In genomic region chr10:17202556-17203415, GRCm38 (mm10) we compare ENCODE assay signal across 10 mouse cellular contexts.
DNase-seq lines count a peak whose midpoint lies in the region; ATAC-seq and TF ChIP-seq lines count a peak whose summit lies in the region.
"Had no signal": no experiment of that assay in that cellular context is flagged by ENCODE, and none has a peak within 500 bp of the region (broad histone marks: within the 10 kb centered on the region; RNA-seq: fewer than 3 reads in every experiment).

No protein-coding gene starts in this region.

- no peak overlapping the region for H3K9ac ChIP-seq in midbrain, embryonic 14.5 days (replicated peaks; ENCODE audit: low read length)
- H3K9ac ChIP-seq: embryonic facial prominence, embryonic 13.5 days had no signal

- no peak overlapping the region for H3K4me2 ChIP-seq in midbrain, embryonic 14.5 days (ENCODE audit: low read length)
- H3K4me2 ChIP-seq: embryonic facial prominence, embryonic 13.5 days had no signal

- ATAC-seq in midbrain, embryonic 14.5 days (ENCODE audit: low FRiP score, low TSS enrichment): peak; percentile 75; the same call in 1 of the 2 replicates

- no peaks in the 10 kb centered on the region for H3K36me3 ChIP-seq in hindbrain, embryonic 10.5 days
- no peaks in the 10 kb centered on the region for H3K36me3 ChIP-seq in midbrain, embryonic 14.5 days (ENCODE audit: control insufficient read depth, insufficient read depth, low read length)
- H3K36me3 ChIP-seq: embryonic facial prominence, embryonic 13.5 days had no signal

- no peak overlapping the region for H3K4me3 ChIP-seq in hindbrain, embryonic 10.5 days
- no peak overlapping the region for H3K4me3 ChIP-seq in midbrain, embryonic 14.5 days (replicated peaks; ENCODE audit: low read depth, low read length)
- H3K4me3 ChIP-seq in left cerebral cortex, adult 2 months: no peak overlapping the region
- H3K4me3 ChIP-seq: embryonic facial prominence, embryonic 13.5 days had no signal

- intact Hi-C loops in left cerebral cortex, adult 2 months (cut with DNase I): no loop called here

- 8% methylated on average over 4 of the region's 4 CpGs for WGBS in hindbrain, embryonic 10.5 days
- WGBS in midbrain, embryonic 14.5 days: 2% methylated on average over 4 of the region's 4 CpGs

- H3K4me1 ChIP-seq in hindbrain, embryonic 10.5 days (replicated peaks): peaks cover 25% of the 10 kb centered on the region
- H3K4me1 ChIP-seq in midbrain, embryonic 14.5 days (ENCODE audit: control insufficient read depth, insufficient read depth, low read length): peaks cover 4% of the 10 kb centered on the region; the same call in 1 of the 2 replicates
- H3K4me1 ChIP-seq: embryonic facial prominence, embryonic 13.5 days had no signal

- peak; percentile 42 for DNase-seq in layer of hippocampus, adult 11-12 months (ENCODE audit: low spot score)
- no peak for DNase-seq in layer of hippocampus, adult 9-10 months (ENCODE audit: low spot score)
- peak; percentile 52 to 56 for DNase-seq in cerebellum, postnatal 10 days
- peak; percentile 49 for DNase-seq in hindbrain, embryonic 10.5 days (ENCODE audit: low spot score)
- DNase-seq in midbrain, embryonic 14.5 days: peak; percentile 75
- no peak for DNase-seq in urinary bladder, postnatal 10 days (ENCODE audit: low spot score)
- DNase-seq in left cerebral cortex, adult 2 months (ENCODE audit: extremely low spot score in 1 of 2, low spot score in 2 of 2): no peak
- no peak for DNase-seq in urinary bladder, postnatal 4 days (ENCODE audit: low spot score in 2 of 2)
- DNase-seq: spleen, adult 18-20 months had no signal

- no peak for TF ChIP-seq CTCF in left cerebral cortex, adult 2 months (IDR thresholded peaks at IDR 0.05)

- H3K27ac ChIP-seq in hindbrain, embryonic 10.5 days: peak overlapping the region; percentile 81
- H3K27ac ChIP-seq in midbrain, embryonic 14.5 days (replicated peaks; ENCODE audit: low read depth, low read length): peak overlapping the region; percentile 28
- no peak overlapping the region for H3K27ac ChIP-seq in left cerebral cortex, adult 2 months
- H3K27ac ChIP-seq: embryonic facial prominence, embryonic 13.5 days had no signal

- H3K27me3 ChIP-seq in hindbrain, embryonic 10.5 days (ENCODE audit: insufficient read depth, poor library complexity, severe bottlenecking): no peaks in the 10 kb centered on the region
- H3K27me3 ChIP-seq in midbrain, embryonic 14.5 days (ENCODE audit: control insufficient read depth, insufficient read depth, low read length): no peaks in the 10 kb centered on the region
- H3K27me3 ChIP-seq: embryonic facial prominence, embryonic 13.5 days had no signal

- H3K9me3 ChIP-seq in hindbrain, embryonic 10.5 days: no peaks in the 10 kb centered on the region
- H3K9me3 ChIP-seq in midbrain, embryonic 14.5 days (ENCODE audit: control insufficient read depth, low read length): no peaks in the 10 kb centered on the region
- H3K9me3 ChIP-seq: embryonic facial prominence, embryonic 13.5 days had no signal

Comparison
In these comparisons a context has a peak if more than half of its experiments do, and no peak if none do; other contexts are left out.
1. DNase-seq: peak in layer of hippocampus, adult 11-12 months (single experiment), cerebellum, postnatal 10 days (2 of 2), hindbrain, embryonic 10.5 days (single experiment) and midbrain, embryonic 14.5 days (single experiment); none in layer of hippocampus, adult 9-10 months (single experiment), urinary bladder, postnatal 10 days (single experiment), left cerebral cortex, adult 2 months (0 of 2) and urinary bladder, postnatal 4 days (0 of 2).